Mouse (Mus musculus): ENCODE measurements around the gene Naa15. TPM values are rescaled to one million over a fixed set of nuclear protein-coding genes. Genes with fewer than 3 reads are reported as not detected.

The Naa15 gene
- total RNA-seq, 1 experiment from 2014 or later, result 56.0 TPM

GRCm38 (mm10) chr3:51517467-51517866 lies 102.5 kb downstream of the Naa15 start:
- no peak for DNase-seq

GRCm38 (mm10) chr3:51517878-51518762 lies 103.2 kb downstream of the Naa15 start:
- DNase-seq, result no peak

DNA sequence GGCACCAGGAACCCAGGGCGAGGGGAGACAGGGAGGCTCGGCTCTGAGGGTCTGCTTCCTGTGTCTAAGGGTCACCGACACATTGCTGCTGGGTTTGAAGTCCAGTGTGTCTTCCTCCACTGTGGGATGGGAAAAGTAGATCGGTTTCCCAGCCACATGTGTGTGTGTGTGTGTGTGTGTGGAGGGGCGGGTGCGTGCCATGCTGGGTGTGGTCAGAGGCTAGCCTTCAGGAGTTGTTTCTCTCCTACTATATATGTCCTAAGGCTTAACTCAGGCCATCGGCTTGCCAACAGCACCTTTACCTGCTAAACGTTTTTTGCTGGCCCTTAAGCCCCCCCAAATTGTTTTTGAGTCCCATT lies 103.8 kb downstream of the Naa15 start:
- no peak for DNase-seq

DNA sequence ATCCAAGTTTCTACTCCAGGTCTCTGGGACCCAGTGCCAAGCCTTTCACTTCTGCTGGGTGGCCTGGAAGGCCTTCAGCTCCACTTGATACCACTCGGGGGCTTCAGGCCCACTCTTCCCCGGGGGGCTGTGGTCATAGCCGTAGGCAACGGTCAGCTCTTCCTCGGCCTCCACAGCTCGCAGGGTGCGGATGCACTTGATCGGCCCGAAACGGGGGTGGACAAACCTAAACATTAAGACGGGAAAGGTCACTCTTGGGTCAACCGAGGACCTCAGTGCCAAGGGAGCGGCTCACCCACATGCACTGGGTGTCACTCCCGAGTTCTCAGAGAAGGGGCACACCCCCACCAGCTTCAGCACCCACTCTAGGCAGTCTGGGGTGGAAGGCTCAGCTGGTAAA lies 106.3 kb downstream of the Naa15 start:
- no peak for DNase-seq

- DNase-seq, result no peak
These were observed 110.3 kb downstream of the Naa15 start for GRCm38 (mm10) chr3:51525186-51525785.

Other genes starting within 250 kb of the Naa15 start
- gene Noct, start 190.7 kb upstream of the Naa15 start, total RNA-seq (2021), result 10.7 and 27.8 TPM in 2 replicates
- gene Elf2, start 74.5 kb upstream of the Naa15 start, total RNA-seq (2021), result 84.4 and 88.0 TPM in 2 replicates
- gene Mgarp, start 18.4 kb upstream of the Naa15 start, total RNA-seq (2021), result 637 and 688 TPM in 2 replicates
- 716 and 732 TPM in 2 replicates for gene Ndufc1, start 6.2 kb upstream of the Naa15 start, total RNA-seq (2021)
- 14.1 and 17.4 TPM in 2 replicates for gene Rab33b, start 68.8 kb downstream of the Naa15 start, total RNA-seq (2021)
- gene Setd7, start 145.7 kb downstream of the Naa15 start, total RNA-seq (2021), result 38.5 and 53.8 TPM in 2 replicates
- gene Mgst2, start 245.2 kb downstream of the Naa15 start, total RNA-seq (2021), result 220 and 309 TPM in 2 replicates